23 mouse cellular contexts compared by ENCODE assay signal in the genomic region with DNA sequence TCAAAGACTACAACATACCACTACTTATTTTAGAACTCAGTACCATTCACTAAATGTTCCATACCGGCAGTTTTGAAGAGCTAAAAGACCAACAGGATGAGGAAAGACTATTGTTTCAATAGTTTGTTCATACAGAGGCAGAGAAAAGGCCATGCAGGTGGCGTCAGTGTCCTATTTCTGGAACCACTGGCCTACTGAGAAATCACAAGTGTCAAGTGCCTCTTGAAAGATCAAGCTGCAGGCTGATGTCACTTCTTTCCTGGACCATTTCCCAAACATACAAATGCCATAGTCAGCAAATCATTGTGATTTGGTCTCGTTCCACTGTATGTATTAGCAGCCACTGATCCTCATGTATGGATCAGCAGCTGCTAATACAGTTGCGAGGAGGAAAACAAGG. TPM values are rescaled to one million over a fixed set of nuclear protein-coding genes. Genes with fewer than 3 reads are reported as not detected.
DNase-seq lines count a peak whose midpoint lies in the region; ATAC-seq and TF ChIP-seq lines count a peak whose summit lies in the region.
"Had no signal": no experiment of that assay in that cellular context is flagged by ENCODE, and none has a peak within 500 bp of the region (broad histone marks: within the 10 kb centered on the region; RNA-seq: fewer than 3 reads in every experiment).

No protein-coding gene starts in this region.

- peak; percentile 32; the same call in 1 of the 2 replicates for TF ChIP-seq EP300 in lung, postnatal 0 days (IDR thresholded peaks at IDR 0.05)

- H3K27ac ChIP-seq in heart, embryonic 14.5 days (replicated peaks in 1 of 2; ENCODE audit: control insufficient read depth in 1 of 2, insufficient read depth in 1 of 2, low read depth in 2 of 2, low read length in 2 of 2): peak overlapping the region; percentile 68 to 75
- H3K27ac ChIP-seq in lung, postnatal 0 days (ENCODE audit: low read length): no peak overlapping the region
- H3K27ac ChIP-seq: embryonic facial prominence, embryonic 13.5 days; forebrain, embryonic 15.5 days; gastrocnemius, adult 2 months; hindbrain, embryonic 12.5 days; kidney, postnatal 0 days; liver, embryonic 15.5 days; midbrain, embryonic 12.5 days; neural tube, embryonic 12.5 days had no signal

- H3K9ac ChIP-seq in heart, embryonic 14.5 days (ENCODE audit: low read length): no peak overlapping the region
- H3K9ac ChIP-seq in lung, postnatal 0 days (replicated peaks; ENCODE audit: low read depth): no peak overlapping the region
- H3K9ac ChIP-seq: embryonic facial prominence, embryonic 13.5 days; forebrain, embryonic 15.5 days; hindbrain, embryonic 12.5 days; liver, embryonic 15.5 days; midbrain, embryonic 12.5 days; neural tube, embryonic 12.5 days had no signal

- no peaks in the 10 kb centered on the region for H3K9me3 ChIP-seq in heart, embryonic 14.5 days (ENCODE audit: control insufficient read depth, low read length)
- H3K9me3 ChIP-seq in lung, postnatal 0 days (ENCODE audit: low read length): no peaks in the 10 kb centered on the region
- H3K9me3 ChIP-seq: embryonic facial prominence, embryonic 13.5 days; forebrain, embryonic 15.5 days; G1E; hindbrain, embryonic 12.5 days; liver, embryonic 15.5 days; midbrain, embryonic 12.5 days; neural tube, embryonic 12.5 days had no signal

- DNase-seq in lung, adult 18-20 months: peak; percentile 6 to 37
- DNase-seq in lung, adult 2 months: no peak
- peak; percentile 62 for DNase-seq in lung, postnatal 0 days (ENCODE audit: low spot score)
- DNase-seq in frontal cortex, postnatal 14 days (ENCODE audit: low spot score in 2 of 2): no peak
- no peak for DNase-seq in cerebellum, postnatal 25 days
- DNase-seq: adrenal gland, postnatal 25 days; cerebellum, adult 2 months; gastrocnemius, adult 2 months; kidney, adult 18-20 months; layer of hippocampus, postnatal 36 days; right cerebral cortex, adult 18-20 months; thymus, postnatal 25 days had no signal

- no peak for TF ChIP-seq POLR2A in lung, adult 2 months (IDR thresholded peaks at IDR 0.05; ENCODE audit: borderline replicate concordance, extremely low read depth, low read depth, low read length)

- no peak overlapping the region for H3K4me3 ChIP-seq in lung, adult 2 months (replicated peaks; ENCODE audit: extremely low read depth, low read depth, low read length)
- no peak overlapping the region for H3K4me3 ChIP-seq in heart, embryonic 14.5 days (ENCODE audit: control insufficient read depth in 1 of 2, insufficient read depth in 1 of 2, low read depth in 1 of 2, low read length in 2 of 2)
- H3K4me3 ChIP-seq in lung, postnatal 0 days (ENCODE audit: low read depth, low read length): no peak overlapping the region
- H3K4me3 ChIP-seq: embryonic facial prominence, embryonic 13.5 days; forebrain, embryonic 15.5 days; gastrocnemius, adult 2 months; hindbrain, embryonic 12.5 days; liver, embryonic 15.5 days; midbrain, embryonic 12.5 days; neural tube, embryonic 12.5 days had no signal

- 0 out of 2 replicates have a peak, but pooled peaks cover 6% of the 10 kb centered on the region for H3K36me3 ChIP-seq in heart, embryonic 14.5 days (ENCODE audit: control insufficient read depth, insufficient read depth, low read length)
- no peaks in the 10 kb centered on the region for H3K36me3 ChIP-seq in lung, postnatal 0 days (ENCODE audit: insufficient read depth, low read length)
- H3K36me3 ChIP-seq: embryonic facial prominence, embryonic 13.5 days; forebrain, embryonic 15.5 days; G1E; hindbrain, embryonic 12.5 days; liver, embryonic 15.5 days; midbrain, embryonic 12.5 days; neural tube, embryonic 12.5 days had no signal

- no peaks in the 10 kb centered on the region; the same call in 1 of the 2 replicates for H3K4me1 ChIP-seq in lung, adult 2 months (ENCODE audit: control insufficient read depth, insufficient read depth, low read length)
- H3K4me1 ChIP-seq in heart, embryonic 14.5 days (ENCODE audit: control insufficient read depth in 2 of 2, insufficient read depth in 2 of 2, low read length in 2 of 2): peaks cover 0 to 5% of the 10 kb centered on the region in 2 experiments; a peak in 2 of 4 replicates
- no peaks in the 10 kb centered on the region for H3K4me1 ChIP-seq in lung, postnatal 0 days (ENCODE audit: insufficient read depth, low read depth, low read length)
- H3K4me1 ChIP-seq: embryonic facial prominence, embryonic 13.5 days; forebrain, embryonic 15.5 days; hindbrain, embryonic 12.5 days; liver, embryonic 15.5 days; midbrain, embryonic 12.5 days; neural tube, embryonic 12.5 days had no signal

- 41% methylated on average over 4 of the region's 4 CpGs for WGBS in lung, adult 2 months
- 29% methylated on average over 4 of the region's 4 CpGs for WGBS in heart, embryonic 14.5 days
- 36% methylated on average over 4 of the region's 4 CpGs for WGBS in lung, postnatal 0 days

- no peak overlapping the region for H3K4me2 ChIP-seq in heart, embryonic 14.5 days (ENCODE audit: low read length)
- H3K4me2 ChIP-seq in lung, postnatal 0 days (replicated peaks; ENCODE audit: low read depth, low read length): no peak overlapping the region
- H3K4me2 ChIP-seq: embryonic facial prominence, embryonic 13.5 days; forebrain, embryonic 15.5 days; hindbrain, embryonic 12.5 days; liver, embryonic 15.5 days; midbrain, embryonic 12.5 days; neural tube, embryonic 12.5 days had no signal

- TF ChIP-seq CTCF in lung, adult 2 months (IDR thresholded peaks at IDR 0.05; ENCODE audit: insufficient read depth, low read length): no peak
- TF ChIP-seq CTCF in lung, postnatal 0 days (IDR thresholded peaks at IDR 0.05): peak; percentile 18; the same call in 1 of the 2 replicates

- no peaks in the 10 kb centered on the region for H3K27me3 ChIP-seq in heart, embryonic 14.5 days (ENCODE audit: control insufficient read depth, insufficient read depth, low read length)
- no peaks in the 10 kb centered on the region for H3K27me3 ChIP-seq in lung, postnatal 0 days (replicated peaks; ENCODE audit: insufficient read depth, low read length)
- H3K27me3 ChIP-seq: embryonic facial prominence, embryonic 13.5 days; forebrain, embryonic 15.5 days; hindbrain, embryonic 12.5 days; liver, embryonic 15.5 days; midbrain, embryonic 12.5 days; neural tube, embryonic 12.5 days had no signal

- ATAC-seq in heart, embryonic 14.5 days (ENCODE audit: insufficient number of reproducible peaks, insufficient read depth, low FRiP score, low read depth): no peak
- ATAC-seq in lung, postnatal 0 days: peak; percentile 70
- no peak for ATAC-seq in cerebellum, adult (ENCODE audit: insufficient number of reproducible peaks, low FRiP score, low TSS enrichment)
- ATAC-seq: activated CD4-positive, CD25-positive, alpha-beta regulatory T cell, adult 4 months; forebrain, embryonic 15.5 days had no signal

RNA-seq across cellular contexts. Expression of gene Il13ra1, which starts 34.8 kb away (rescaled TPM):
- 5.4 and 7.8 TPM in 2 replicates for polyA plus RNA-seq in lung, adult 2 months (2012; rRNA removed)
- polyA plus RNA-seq in heart, embryonic 14.5 days (2014; fragmentation: Nextera tagmentation; extraction: Ambion mirVana): 36.4 and 38.1 TPM in 2 replicates
- polyA plus RNA-seq in lung, postnatal 0 days (2015; fragmentation: Nextera tagmentation; extraction: Ambion mirVana): 21.1 and 21.2 TPM in 2 replicates
- polyA plus RNA-seq: G1E had no signal

RNA-seq across cellular contexts. Expression of gene Zcchc12, which starts 49.0 kb away (rescaled TPM):
- polyA plus RNA-seq in lung, adult 2 months (2012; rRNA removed): 0.05 and 0.11 TPM in 2 replicates
- 4.4 and 4.6 TPM in 2 replicates for polyA plus RNA-seq in heart, embryonic 14.5 days (2014; fragmentation: Nextera tagmentation; extraction: Ambion mirVana)
- polyA plus RNA-seq in lung, postnatal 0 days (2015; fragmentation: Nextera tagmentation; extraction: Ambion mirVana): 1.2 and 1.3 TPM in 2 replicates
- polyA plus RNA-seq: G1E had no signal

Comparison
In these comparisons a context has a peak if more than half of its experiments do, and no peak if none do; other contexts are left out.
1. DNase-seq: peak in lung, adult 18-20 months (2 of 2) and lung, postnatal 0 days (single experiment); none in lung, adult 2 months (single experiment), frontal cortex, postnatal 14 days (0 of 2) and cerebellum, postnatal 25 days (0 of 2).